Mouse (Mus musculus) hindbrain, embryonic 11.5 days (tissue): Measurements from ENCODE around the gene Fxyd6. TPM values are rescaled to one million over a fixed set of nuclear protein-coding genes. Genes with fewer than 3 reads are reported as not detected.
A peak's percentile ranks its signal among the peaks of the same experiment; 100 is the strongest.

Source experiments
- ATAC-seq: fragments of 200-750 bp; cut with Nextera tagmentation; 2 replicates; pipeline ENCODE4 v1.8.0; 2017; ENCODE audit warnings: mild to moderate bottlenecking, moderate TSS enrichment, moderate library complexity; ENCODE audit not compliant: low FRiP score
- DNase-seq: peaks from one replicate; pipeline ENCODE4 v3.0.0-alpha.2; 2015; ENCODE audit warnings: low spot score
- H3K27ac ChIP-seq: fragments of 300-500 bp; sonication (generic); 2 replicates; pipeline ENCODE4 v1.5.1; 2014; ENCODE audit warnings: mild to moderate bottlenecking, low read depth, low read length
- H3K27me3 ChIP-seq: fragments of 300-500 bp; sonication (generic); 2 replicates; pipeline ENCODE4 v1.6.1; 2014; ENCODE audit warnings: mild to moderate bottlenecking, low read length, moderate library complexity, mixed read lengths; ENCODE audit not compliant: control insufficient read depth, insufficient read depth
- H3K36me3 ChIP-seq: fragments of 300-500 bp; sonication (generic); 2 replicates; pipeline ENCODE4 v1.6.1; 2014; ENCODE audit warnings: mild to moderate bottlenecking, low read length, moderate library complexity, mixed read lengths; ENCODE audit not compliant: control insufficient read depth, insufficient read depth
- H3K4me1 ChIP-seq: fragments of 300-500 bp; sonication (generic); replicated peaks from 2 replicates; pipeline ENCODE4 v1.6.1; 2014; ENCODE audit warnings: low read length, mixed read lengths; ENCODE audit not compliant: control insufficient read depth, insufficient read depth
- H3K4me2 ChIP-seq: fragments of 300-500 bp; sonication (generic); replicated peaks from 2 replicates; pipeline ENCODE4 v1.6.1; 2014; ENCODE audit warnings: mild to moderate bottlenecking, low read depth, low read length
- H3K4me3 ChIP-seq: fragments of 300-500 bp; sonication (generic); 2 replicates; pipeline ENCODE4 v1.5.1; 2014; ENCODE audit warnings: low read depth, low read length
- H3K9ac ChIP-seq: fragments of 300-500 bp; sonication (generic); 2 replicates; pipeline ENCODE4 v1.6.1; 2014; ENCODE audit warnings: low read depth, low read length
- H3K9me3 ChIP-seq: fragments of 300-500 bp; sonication (generic); 2 replicates; pipeline ENCODE4 v1.6.1; 2016; ENCODE audit warnings: low read length; ENCODE audit not compliant: control insufficient read depth
- WGBS: fragments of 180-500 bp; shearing (Covaris S2); extraction: QIAGEN DNeasy Blood & Tissue Kit; methylation state at CpG from one replicate; pipeline ENCODE4 v1.1.7; 2014; 5-methylcytosine and 5-hydroxymethylcytosine counted together
- polyA plus RNA-seq: library from polyadenylated mRNA; unstranded; fragments of >200 nt; fragmentation: Nextera tagmentation; extraction: Ambion mirVana; gene quantifications from 2 replicates; pipeline ENCODE4 v1.2.1, GENCODE M21; 2014

The Fxyd6 gene
- polyA plus RNA-seq, 1 experiment from 2014 or later: 111 TPM

- 82% methylated on average over 3 of the region's 3 CpGs for WGBS
- Histone ChIP-seq H3K36me3 (no peaks in the 10 kb centered on the region), H3K4me1 (no peaks in the 10 kb centered on the region), H3K4me2 (no peak overlapping the region), H3K9me3 (no peaks in the 10 kb centered on the region), H3K4me3 (no peak overlapping the region), H3K9ac (no peak overlapping the region), H3K27me3 (no peaks in the 10 kb centered on the region; the same call in 1 of the 2 replicates), H3K27ac (no peak overlapping the region)
- DNase-seq: no peak
- no peak for ATAC-seq
Observed at GRCm38 (mm10) chr9:45411111-45411510, 41.1 kb downstream of the Fxyd6 start.

GRCm38 (mm10) chr9:45411803-45412202, 41.8 kb downstream of the Fxyd6 start:
- Histone ChIP-seq H3K27me3 (no peaks in the 10 kb centered on the region; the same call in 1 of the 2 replicates), H3K9ac (no peak overlapping the region), H3K4me2 (peak overlapping the region; percentile 19; the same call in 1 of the 2 replicates), H3K4me1 (no peaks in the 10 kb centered on the region), H3K9me3 (no peaks in the 10 kb centered on the region), H3K4me3 (no peak overlapping the region), H3K27ac (no peak overlapping the region), H3K36me3 (no peaks in the 10 kb centered on the region)
- WGBS: 26% methylated on average over 7 of the region's 7 CpGs
- ATAC-seq: peak; percentile 31; the same call in 1 of the 2 replicates
- peak; percentile 67 for DNase-seq

GRCm38 (mm10) chr9:45412287-45412686, 42.3 kb downstream of the Fxyd6 start:
- H3K36me3 ChIP-seq: no peaks in the 10 kb centered on the region
- no peaks in the 10 kb centered on the region for H3K4me1 ChIP-seq
- WGBS: 6% methylated on average over 10 of the region's 10 CpGs
- ATAC-seq (no peak), DNase-seq (peak; percentile 97)
- H3K27ac ChIP-seq: no peak overlapping the region
- no peak overlapping the region for H3K4me3 ChIP-seq
- H3K9me3 ChIP-seq: no peaks in the 10 kb centered on the region
- H3K27me3 ChIP-seq: no peaks in the 10 kb centered on the region; the same call in 1 of the 2 replicates
- no peak overlapping the region for H3K9ac ChIP-seq
- peak overlapping the region; percentile 19; the same call in 1 of the 2 replicates for H3K4me2 ChIP-seq

GRCm38 (mm10) chr9:45412700-45413477, 42.9 kb downstream of the Fxyd6 start:
- Histone ChIP-seq H3K4me1 (no peaks in the 10 kb centered on the region), H3K4me2 (no peak overlapping the region), H3K27me3 (no peaks in the 10 kb centered on the region; the same call in 1 of the 2 replicates), H3K36me3 (no peaks in the 10 kb centered on the region), H3K27ac (no peak overlapping the region), H3K4me3 (no peak overlapping the region), H3K9ac (no peak overlapping the region), H3K9me3 (no peaks in the 10 kb centered on the region)
- WGBS: 79% methylated on average over 4 of the region's 4 CpGs
- no peak for ATAC-seq
- DNase-seq: no peak

GRCm38 (mm10) chr9:45413478-45414140, 43.6 kb downstream of the Fxyd6 start:
- ATAC-seq: no peak
- Histone ChIP-seq H3K27ac (no peak overlapping the region), H3K27me3 (no peaks in the 10 kb centered on the region; the same call in 1 of the 2 replicates), H3K4me1 (no peaks in the 10 kb centered on the region), H3K4me2 (no peak overlapping the region), H3K9ac (no peak overlapping the region), H3K4me3 (no peak overlapping the region), H3K9me3 (no peaks in the 10 kb centered on the region), H3K36me3 (no peaks in the 10 kb centered on the region)
- peak; percentile 64 for DNase-seq
- 60% methylated on average over 5 of the region's 5 CpGs for WGBS

GRCm38 (mm10) chr9:45415912-45416311, 45.9 kb downstream of the Fxyd6 start:
- no peak overlapping the region for H3K4me3 ChIP-seq
- H3K27me3 ChIP-seq: no peaks in the 10 kb centered on the region
- DNase-seq (peak; percentile 62), ATAC-seq (no peak)
- no peaks in the 10 kb centered on the region for H3K4me1 ChIP-seq
- no peak overlapping the region for H3K4me2 ChIP-seq
- 40% methylated on average over 4 of the region's 4 CpGs for WGBS
- H3K9ac ChIP-seq: no peak overlapping the region
- no peak overlapping the region for H3K27ac ChIP-seq
- H3K36me3 ChIP-seq: no peaks in the 10 kb centered on the region
- H3K9me3 ChIP-seq: no peaks in the 10 kb centered on the region

GRCm38 (mm10) chr9:45417245-45417644, 47.3 kb downstream of the Fxyd6 start:
- Histone ChIP-seq H3K9me3 (no peaks in the 10 kb centered on the region), H3K36me3 (no peaks in the 10 kb centered on the region), H3K9ac (no peak overlapping the region), H3K27me3 (no peaks in the 10 kb centered on the region), H3K4me2 (no peak overlapping the region), H3K4me1 (no peaks in the 10 kb centered on the region), H3K4me3 (no peak overlapping the region), H3K27ac (no peak overlapping the region)
- 30% methylated on average over 8 of the region's 8 CpGs for WGBS
- no peak for ATAC-seq
- peak; percentile 55 for DNase-seq

- Histone ChIP-seq H3K4me3 (no peak overlapping the region), H3K27me3 (no peaks in the 10 kb centered on the region), H3K27ac (no peak overlapping the region), H3K9ac (no peak overlapping the region), H3K9me3 (no peaks in the 10 kb centered on the region), H3K4me2 (no peak overlapping the region), H3K36me3 (no peaks in the 10 kb centered on the region), H3K4me1 (no peaks in the 10 kb centered on the region)
- ATAC-seq (no peak), DNase-seq (no peak)
- 50% methylated on average over 8 of the region's 8 CpGs for WGBS
Observed at GRCm38 (mm10) chr9:45418252-45418651, 48.3 kb downstream of the Fxyd6 start.
